In the genomic region with DNA sequence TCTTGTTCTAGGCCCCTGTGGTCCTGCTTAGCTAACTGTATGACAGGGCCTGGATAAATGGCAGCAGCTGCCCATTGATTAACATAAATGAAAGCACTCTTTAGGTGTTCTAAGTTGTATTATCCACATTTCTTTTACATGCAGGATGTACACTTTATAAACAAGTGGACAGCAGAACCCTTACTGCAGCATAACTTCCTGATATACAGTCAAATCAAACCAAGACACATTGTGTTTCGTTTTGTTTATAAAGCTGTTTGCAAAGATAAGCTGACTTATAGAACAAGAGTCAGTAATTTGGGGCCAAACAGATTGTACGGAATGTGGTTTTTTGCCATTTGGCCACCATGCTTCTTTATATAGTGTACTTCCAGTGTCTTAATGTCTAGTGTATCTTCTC, we compare ENCODE assay signal across 22 mouse cellular contexts. TPM values are rescaled to one million over a fixed set of nuclear protein-coding genes. Genes with fewer than 3 reads are reported as not detected.
DNase-seq lines count a peak whose midpoint lies in the region; ATAC-seq lines count a peak whose summit lies in the region.
"Had no signal": no experiment of that assay in that cellular context is flagged by ENCODE, and none has a peak within 500 bp of the region (broad histone marks: within the 10 kb centered on the region; RNA-seq: fewer than 3 reads in every experiment).

No protein-coding gene starts in this region.

- no peaks in the 10 kb centered on the region for H3K4me1 ChIP-seq in liver, embryonic 16.5 days (ENCODE audit: control insufficient read depth, low read depth, low read length)
- no peaks in the 10 kb centered on the region for H3K4me1 ChIP-seq in liver, embryonic 11.5 days (replicated peaks; ENCODE audit: control insufficient read depth, insufficient read depth, low read length)
- H3K4me1 ChIP-seq: embryonic facial prominence, embryonic 13.5 days; forebrain, embryonic 12.5 days; heart, embryonic 10.5 days; hindbrain, embryonic 12.5 days had no signal

- H3K9ac ChIP-seq in liver, embryonic 16.5 days (ENCODE audit: low read depth, low read length): no peak overlapping the region
- H3K9ac ChIP-seq in liver, embryonic 11.5 days (ENCODE audit: low read depth, low read length): no peak overlapping the region
- H3K9ac ChIP-seq: embryonic facial prominence, embryonic 13.5 days; forebrain, embryonic 12.5 days; hindbrain, embryonic 12.5 days had no signal

- 35% methylated on average over 2 of the region's 2 CpGs for WGBS in liver, embryonic 16.5 days (ENCODE audit: insufficient replicate concordance)
- WGBS in liver, embryonic 11.5 days: 62% methylated on average over 2 of the region's 2 CpGs

- no peaks in the 10 kb centered on the region for H3K9me3 ChIP-seq in liver, embryonic 16.5 days (replicated peaks; ENCODE audit: control insufficient read depth, low read length)
- no peaks in the 10 kb centered on the region for H3K9me3 ChIP-seq in liver, embryonic 11.5 days (ENCODE audit: control insufficient read depth, low read length)
- H3K9me3 ChIP-seq: embryonic facial prominence, embryonic 13.5 days; forebrain, embryonic 12.5 days; heart, embryonic 10.5 days; hindbrain, embryonic 12.5 days had no signal

- no peak for DNase-seq in liver, embryonic 11.5 days (ENCODE audit: low spot score)
- DNase-seq in 416B (ENCODE audit: low read depth) (peak; percentile 11), MEL-GATA-1-ER (ENCODE audit: extremely low read depth, low read depth) (peak; percentile 6)
- no peak for DNase-seq in cerebellum, adult 11 months
- DNase-seq in spleen, postnatal 10 days (ENCODE audit: low spot score in 2 of 2): no peak
- DNase-seq: adrenal gland, postnatal 14 days; cerebellum, adult 9-10 months; cerebellum, postnatal 25 days; gastrocnemius, postnatal 10 days; heart, adult 18-20 months; heart, postnatal 10 days; heart, postnatal 4 days had no signal

- no peak overlapping the region for H3K27ac ChIP-seq in liver, embryonic 16.5 days (ENCODE audit: low read length)
- no peak overlapping the region for H3K27ac ChIP-seq in liver, embryonic 11.5 days (ENCODE audit: low read depth, low read length)
- H3K27ac ChIP-seq: embryonic facial prominence, embryonic 13.5 days; forebrain, embryonic 12.5 days; heart, embryonic 10.5 days; hindbrain, embryonic 12.5 days had no signal

- no peak overlapping the region for H3K4me2 ChIP-seq in liver, embryonic 16.5 days (ENCODE audit: low read depth, low read length)
- H3K4me2 ChIP-seq in liver, embryonic 11.5 days: no peak overlapping the region
- H3K4me2 ChIP-seq: embryonic facial prominence, embryonic 13.5 days; forebrain, embryonic 12.5 days; hindbrain, embryonic 12.5 days had no signal

- H3K36me3 ChIP-seq in liver, embryonic 16.5 days (ENCODE audit: control insufficient read depth, insufficient read depth): no peaks in the 10 kb centered on the region
- no peaks in the 10 kb centered on the region for H3K36me3 ChIP-seq in liver, embryonic 11.5 days (ENCODE audit: control insufficient read depth, insufficient read depth, low read length)
- H3K36me3 ChIP-seq: embryonic facial prominence, embryonic 13.5 days; forebrain, embryonic 12.5 days; heart, embryonic 10.5 days; hindbrain, embryonic 12.5 days had no signal

- no peak overlapping the region for H3K4me3 ChIP-seq in liver, embryonic 16.5 days (ENCODE audit: low read depth, low read length)
- H3K4me3 ChIP-seq in liver, embryonic 11.5 days (ENCODE audit: low read depth, low read length): no peak overlapping the region
- H3K4me3 ChIP-seq: embryonic facial prominence, embryonic 13.5 days; forebrain, embryonic 12.5 days; heart, embryonic 10.5 days; hindbrain, embryonic 12.5 days had no signal

- ATAC-seq in liver, embryonic 16.5 days (ENCODE audit: low read depth): 0 out of 2 replicates have a peak, but pooled peaks have one; percentile 19
- ATAC-seq in liver, embryonic 11.5 days (replicated peaks; ENCODE audit: low FRiP score): no peak
- peak; percentile 86 for ATAC-seq in megakaryocyte progenitor cell, adult 5-6 weeks (replicated peaks; ENCODE audit: poor library complexity)
- ATAC-seq: forebrain, embryonic 16.5 days; hindbrain, embryonic 16.5 days had no signal

- no peaks in the 10 kb centered on the region for H3K27me3 ChIP-seq in liver, embryonic 16.5 days (ENCODE audit: control insufficient read depth, insufficient read depth, low read depth, low read length)
- no peaks in the 10 kb centered on the region for H3K27me3 ChIP-seq in liver, embryonic 11.5 days (replicated peaks; ENCODE audit: control insufficient read depth, insufficient read depth, low read length)
- H3K27me3 ChIP-seq: CH12.LX; embryonic facial prominence, embryonic 13.5 days; forebrain, embryonic 12.5 days; hindbrain, embryonic 12.5 days had no signal

RNA-seq across cellular contexts. Expression of gene Arx, which starts 33.7 kb away (rescaled TPM):
- not detected in 2 replicates for polyA plus RNA-seq in liver, embryonic 16.5 days (2015; fragmentation: Nextera tagmentation; extraction: Ambion mirVana)
- 0.40 and 0.69 TPM in 2 replicates for polyA plus RNA-seq in liver, embryonic 11.5 days (2014; fragmentation: Nextera tagmentation; extraction: Ambion mirVana)
- 0.10 TPM in 1 of 2 replicates, not detected in the other for total RNA-seq in megakaryocyte progenitor cell, adult 5-6 weeks (2015)
- total RNA-seq in megakaryocyte progenitor cell, adult 5-6 weeks (2017): not detected in 2 replicates
- total RNA-seq: CH12.LX; heart, adult 18-20 months; heart, postnatal 10 days; heart, postnatal 4 days had no signal
- polyA plus RNA-seq: heart, embryonic 14.5 days had no signal

Comparison
In these comparisons a context has a peak if more than half of its experiments do, and no peak if none do; other contexts are left out.
1. DNase-seq: peak in 416B (single experiment) and MEL-GATA-1-ER (single experiment); none in liver, embryonic 11.5 days (single experiment), cerebellum, adult 11 months (single experiment) and spleen, postnatal 10 days (0 of 2).